Mouse (Mus musculus): ENCODE data around the gene Kcnmb4.

Gene Kcnmb4

GRCm38 (mm10) chr10:116397973-116398372, 75.7 kb downstream of the Kcnmb4 start:
- DNase-seq (ENCODE audit: low spot score) = no peak

GRCm38 (mm10) chr10:116397573-116397972, 76.1 kb downstream of the Kcnmb4 start:
- no peak for DNase-seq (ENCODE audit: low spot score)

DNA sequence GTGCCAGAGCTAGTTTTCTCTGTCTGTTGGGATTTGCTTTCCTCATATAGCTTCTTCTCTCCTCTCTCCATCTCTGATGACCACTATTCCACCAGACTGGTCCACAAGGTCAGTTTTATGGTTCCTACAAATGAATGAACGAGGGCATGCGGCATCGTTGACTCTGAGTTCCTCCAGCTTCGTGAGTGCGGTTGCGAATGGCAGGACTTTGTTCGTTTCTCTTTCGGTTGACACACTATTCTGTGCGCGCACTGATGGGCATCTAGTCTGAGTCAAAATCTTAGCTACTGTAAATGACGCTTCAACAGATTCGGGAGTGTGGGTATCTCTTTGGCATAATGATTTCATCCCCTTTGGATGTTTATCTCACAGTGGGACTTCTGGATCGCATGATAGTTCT, 76.7 kb downstream of the Kcnmb4 start:
- no peak for DNase-seq (ENCODE audit: low spot score)

DNA sequence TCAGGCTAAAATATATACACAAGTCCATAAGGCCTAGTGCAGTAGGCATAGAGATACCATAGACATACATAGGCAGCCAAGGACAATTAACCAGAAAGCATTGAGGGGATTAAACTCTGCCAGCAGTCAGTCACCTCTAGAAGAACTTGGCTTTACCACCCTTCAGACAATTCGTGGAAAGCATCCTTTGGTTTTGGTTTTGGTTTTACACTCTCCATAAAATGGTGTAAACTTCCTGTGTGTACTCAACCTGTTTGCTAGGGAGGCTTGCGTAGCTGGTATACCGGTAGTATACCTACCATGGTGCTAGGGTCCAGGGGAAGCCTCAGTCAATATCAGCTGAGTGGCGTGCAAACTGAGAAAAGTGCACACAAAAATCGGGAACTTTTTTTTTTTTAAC, 77.4 kb downstream of the Kcnmb4 start:
- no peak for DNase-seq (ENCODE audit: low spot score)

- peak; percentile 64 for DNase-seq (ENCODE audit: low spot score)
These were observed 79.1 kb downstream of the Kcnmb4 start for GRCm38 (mm10) chr10:116394585-116394984.

GRCm38 (mm10) chr10:116393790-116394475, 79.7 kb downstream of the Kcnmb4 start:
- DNase-seq (ENCODE audit: low spot score) = peak; percentile 60

DNA sequence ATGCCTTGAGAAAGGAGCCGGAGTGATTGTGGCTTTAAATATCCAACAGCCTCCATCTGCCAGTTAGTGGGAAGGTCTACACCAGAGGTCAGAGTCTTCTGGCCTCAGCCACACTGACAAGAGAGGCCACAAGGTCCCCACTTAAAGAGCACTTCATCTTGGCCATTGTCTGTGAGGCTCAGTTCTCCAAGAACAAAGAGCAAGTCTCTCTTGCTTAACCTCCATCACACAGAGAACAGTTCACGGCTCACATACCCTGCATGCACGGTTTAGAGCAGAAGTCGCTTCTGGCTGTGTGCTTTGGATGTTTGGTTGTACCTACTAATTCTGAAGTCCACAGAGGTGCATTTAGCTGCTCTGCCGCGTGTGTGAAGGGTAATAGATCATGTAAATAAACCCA, 84.8 kb downstream of the Kcnmb4 start:
- DNase-seq (ENCODE audit: low spot score) = no peak

DNA sequence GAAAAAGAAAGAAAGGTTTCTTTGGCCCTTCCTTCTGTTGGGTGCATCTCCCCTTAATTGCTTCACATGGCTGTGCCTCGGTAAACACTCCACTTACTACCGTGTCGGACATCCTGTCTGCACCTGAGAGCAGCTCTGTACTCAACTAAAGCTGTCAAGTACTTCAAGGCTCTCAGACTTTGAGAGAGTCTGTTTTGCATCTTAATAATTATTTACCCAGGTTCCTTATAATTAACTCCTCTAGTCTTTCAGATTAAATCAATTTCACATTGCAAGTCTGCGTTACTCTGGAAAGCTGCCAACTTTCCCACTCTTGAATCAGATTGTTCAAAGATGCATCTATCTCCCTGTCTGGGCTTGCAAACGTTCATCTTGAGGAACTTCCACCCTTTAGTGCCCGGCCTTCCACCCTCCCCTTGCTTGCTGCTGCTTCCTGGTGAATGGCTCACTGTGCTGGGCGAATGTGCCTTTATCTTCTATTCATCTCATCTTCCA, 87.2 kb downstream of the Kcnmb4 start:
- DNase-seq (ENCODE audit: low spot score) = peak; percentile 77

GRCm38 (mm10) chr10:116384401-116384800, 89.3 kb downstream of the Kcnmb4 start:
- DNase-seq (ENCODE audit: low spot score) = no peak

- no peak for DNase-seq (ENCODE audit: low spot score)
These were observed 90.6 kb downstream of the Kcnmb4 start for GRCm38 (mm10) chr10:116382826-116383685.

DNA sequence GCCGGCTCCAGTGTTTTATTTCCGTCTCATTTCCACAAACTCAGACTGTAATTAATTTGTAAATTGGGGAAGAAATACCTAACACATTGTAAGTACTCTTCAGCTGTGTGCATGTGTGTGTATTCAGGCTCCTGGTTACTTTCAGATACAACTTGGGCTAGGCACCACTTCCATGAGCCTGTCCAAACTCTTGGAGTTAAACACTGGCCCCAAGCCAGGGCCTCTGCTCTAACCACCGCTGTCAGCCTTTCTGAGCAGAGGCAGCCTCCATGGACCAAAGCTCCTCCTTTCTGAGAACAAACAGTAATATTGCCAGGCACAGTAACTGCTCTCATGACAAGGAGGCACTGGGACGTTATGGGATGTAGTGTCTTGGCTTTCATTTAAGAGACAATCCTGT, 96.8 kb downstream of the Kcnmb4 start:
- DNase-seq (ENCODE audit: low spot score) = peak; percentile 34

GRCm38 (mm10) chr10:116374111-116374510, 99.6 kb downstream of the Kcnmb4 start:
- no peak for DNase-seq (ENCODE audit: low spot score)

GRCm38 (mm10) chr10:116370991-116371725, 102.5 kb downstream of the Kcnmb4 start:
- peak; percentile 27 for DNase-seq (ENCODE audit: low spot score)
